Mouse (Mus musculus) CH12.LX (cell line): ENCODE measurements around the gene Abcc5.

Experiments
- EP300 ChIP-seq: IDR thresholded peaks from 2 replicates; pipeline ENCODE4 v1.6.1; 2011; ENCODE audit warnings: low read length, improper control_type of control experiment
- GABPA ChIP-seq: IDR thresholded peaks from 2 replicates; pipeline ENCODE4 v1.6.1; 2012; ENCODE audit warnings: low read depth, low read length, improper control_type of control experiment, inconsistent platforms; ENCODE audit not compliant: insufficient replicate concordance
- HCFC1 ChIP-seq: IDR thresholded peaks from 2 replicates; pipeline ENCODE4 v1.6.1; 2012; ENCODE audit warnings: low read depth, mild to moderate bottlenecking, inconsistent platforms, low read length, improper control_type of control experiment
- MAFK ChIP-seq: IDR thresholded peaks from 2 replicates; pipeline ENCODE4 v1.6.1; 2011; ENCODE audit warnings: low read length, improper control_type of control experiment; ENCODE audit not compliant: insufficient replicate concordance
- SMC3 ChIP-seq: IDR thresholded peaks from 2 replicates; pipeline ENCODE4 v1.6.1; 2011; ENCODE audit warnings: low read depth, low read length, improper control_type of control experiment

GRCm38 (mm10) chr16:20418054-20418453 is 8.1 kb downstream of the Abcc5 start:
- TF ChIP-seq EP300 (no peak), GABPA (no peak), MAFK (no peak), HCFC1 (no peak), SMC3 (no peak)
